Mouse (Mus musculus) urinary bladder, postnatal 14 days (tissue): Measurements from ENCODE around the gene Tnk1.

Source experiments
- DNase-seq: peaks from one replicate; pipeline ENCODE4 v3.0.0; 2021; ENCODE audit warnings: low spot score

The Tnk1 gene

DNA sequence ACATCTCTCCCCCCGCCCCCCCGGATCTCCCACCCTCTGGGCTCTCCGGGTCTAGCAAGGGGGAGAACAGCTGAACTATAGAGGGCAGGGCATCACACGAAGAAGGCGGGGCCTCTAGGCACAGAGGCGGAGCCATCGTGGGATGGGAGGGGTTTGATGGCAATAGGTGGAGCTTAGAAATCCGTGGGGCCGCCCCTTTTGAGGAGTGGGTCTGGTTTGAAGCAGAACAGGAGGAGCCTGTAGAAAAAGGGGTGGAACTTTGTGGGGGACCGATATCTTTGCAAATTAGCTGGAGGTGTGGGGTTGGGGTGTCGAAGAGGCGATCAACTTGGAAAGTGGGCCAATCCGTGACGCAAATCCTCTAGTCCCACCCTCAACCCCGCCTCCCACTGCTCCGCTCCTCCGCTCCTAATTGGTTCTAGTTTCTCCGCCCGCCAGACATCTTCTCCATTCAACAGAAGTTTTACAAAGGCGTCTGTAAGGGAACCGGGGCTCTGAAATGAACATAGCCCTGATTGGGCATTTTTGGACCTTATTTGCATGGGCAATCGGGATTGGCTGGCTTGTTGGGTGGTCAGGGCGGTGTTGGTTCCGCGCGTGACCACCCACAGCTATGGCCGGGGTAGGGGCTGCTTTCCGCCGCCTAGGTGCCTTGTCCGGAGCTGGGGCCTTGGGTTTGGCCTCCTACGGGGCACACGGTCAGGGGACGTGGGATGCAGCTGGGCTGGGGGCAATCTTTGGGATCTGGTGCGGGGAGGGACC is 20.4 kb downstream of the Tnk1 start, which contains the start of gene Tmem256:
Tmem256 (plus strand) TSS at position 563 of the 762 bp plus-strand sequence.
- peak; percentile 96 for DNase-seq

DNA sequence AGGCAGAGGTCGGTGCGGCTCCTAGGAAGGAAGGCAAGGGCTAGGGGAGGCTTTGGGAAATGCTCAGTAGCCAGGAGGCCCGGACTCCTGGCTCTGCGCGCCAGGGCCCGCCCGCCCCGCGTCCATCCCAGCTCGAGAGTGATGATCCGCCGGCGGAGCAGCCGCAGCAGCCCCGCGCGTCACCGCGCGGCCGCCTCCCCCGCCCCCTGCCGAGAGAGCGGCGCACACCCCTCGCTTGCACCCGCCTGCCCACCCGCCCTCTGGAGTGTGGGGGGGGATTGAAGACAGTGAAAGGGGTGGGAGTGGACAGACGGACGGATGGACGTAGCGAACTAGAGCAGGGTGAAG is 21.0 kb downstream of the Tnk1 start, which contains the start of gene Nlgn2:
Nlgn2 (minus strand) TSS at position 181 of the 348 bp plus-strand sequence.
- no peak for DNase-seq

DNA sequence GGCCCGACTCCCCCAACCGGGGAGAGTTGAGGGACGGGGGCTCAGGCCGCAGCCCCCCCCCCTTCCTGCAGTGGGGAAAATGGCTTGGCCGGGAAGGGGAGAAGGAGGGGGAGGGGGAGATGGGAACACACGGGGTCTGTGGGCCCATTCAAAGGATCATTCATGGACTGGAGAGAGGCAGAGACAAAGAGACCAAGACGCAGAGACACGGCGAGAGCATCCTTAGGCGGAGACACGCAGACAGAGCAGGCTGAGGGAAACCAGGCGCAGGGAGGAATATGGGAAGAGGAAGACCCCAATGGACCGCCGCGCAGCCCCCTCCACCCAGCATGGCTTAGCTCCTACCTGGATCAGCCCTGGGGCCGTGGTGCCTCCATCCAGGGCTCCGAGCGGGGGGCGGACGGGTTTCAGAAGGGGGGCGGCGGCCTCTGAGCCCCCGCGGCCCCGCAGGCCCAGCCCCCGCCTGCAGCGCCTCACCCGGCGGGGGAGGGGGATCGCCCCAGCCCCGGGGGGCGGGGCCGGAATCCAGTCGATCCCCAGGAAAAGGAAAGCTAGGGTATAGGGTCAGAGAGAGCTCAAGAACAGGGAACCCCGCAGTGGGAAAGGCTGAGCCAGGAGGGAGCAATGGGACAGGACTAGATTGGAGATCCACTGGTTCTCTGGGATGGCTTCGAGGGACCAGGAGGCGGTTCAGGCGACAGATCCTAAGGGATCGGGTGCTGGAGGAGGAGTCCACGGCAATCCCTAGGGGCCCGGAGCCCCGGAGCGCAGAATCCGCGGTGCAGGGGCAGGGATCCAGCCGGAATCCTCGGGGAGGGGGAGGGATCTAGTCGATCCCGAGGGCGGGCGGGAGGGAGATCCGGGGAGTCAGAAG is 21.6 kb downstream of the Tnk1 start:
- DNase-seq: peak; percentile 39

DNA sequence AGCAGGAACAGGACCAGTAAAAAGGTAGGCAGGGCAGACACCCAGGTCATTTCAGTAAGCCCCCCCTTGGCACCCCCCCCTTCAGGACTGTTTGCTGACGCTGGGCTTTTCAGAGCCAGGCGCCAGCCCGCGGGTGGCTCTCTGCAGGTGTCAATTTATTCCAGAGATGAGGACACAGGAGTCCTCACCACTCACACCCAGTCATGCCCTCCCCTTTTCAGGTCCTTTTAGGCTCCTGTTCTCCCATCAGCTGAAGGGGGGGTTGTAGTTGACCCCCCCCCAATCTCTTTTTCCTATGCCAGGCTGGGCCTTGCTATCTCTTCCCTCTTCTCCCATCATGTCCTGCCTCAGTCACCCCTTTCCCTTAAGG is 22.6 kb downstream of the Tnk1 start:
- no peak for DNase-seq

DNA sequence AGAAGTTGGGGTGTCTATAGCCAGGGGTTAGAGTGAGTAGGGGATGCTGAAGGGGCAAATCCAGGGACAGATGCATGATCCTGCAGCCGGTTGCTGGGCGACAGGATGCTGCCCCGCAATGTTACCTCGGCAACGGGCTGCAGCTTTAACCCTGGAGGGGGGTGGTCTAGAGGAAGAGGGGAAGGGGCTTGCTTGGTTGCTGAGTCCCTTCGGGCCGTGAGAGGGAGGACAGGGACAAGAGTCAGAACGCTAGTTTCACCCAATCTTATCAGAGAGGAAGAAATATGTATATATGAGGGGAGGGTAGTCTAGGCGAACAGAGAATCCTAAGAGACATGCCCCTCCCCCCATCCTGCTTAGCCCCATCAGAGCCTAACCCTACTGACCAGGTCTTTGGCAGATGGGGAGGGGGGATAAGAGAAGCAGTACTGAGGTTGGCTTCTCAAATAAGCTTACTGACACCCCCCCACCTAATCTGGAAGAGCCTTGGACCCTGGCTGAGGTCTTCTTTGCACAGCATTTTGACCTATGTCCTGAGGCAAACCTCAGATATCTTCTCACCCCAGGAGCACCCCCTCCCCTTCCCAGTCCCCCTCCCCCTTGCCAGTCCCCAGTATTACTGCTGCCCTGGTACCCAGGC is 23.1 kb downstream of the Tnk1 start:
- no peak for DNase-seq

DNA sequence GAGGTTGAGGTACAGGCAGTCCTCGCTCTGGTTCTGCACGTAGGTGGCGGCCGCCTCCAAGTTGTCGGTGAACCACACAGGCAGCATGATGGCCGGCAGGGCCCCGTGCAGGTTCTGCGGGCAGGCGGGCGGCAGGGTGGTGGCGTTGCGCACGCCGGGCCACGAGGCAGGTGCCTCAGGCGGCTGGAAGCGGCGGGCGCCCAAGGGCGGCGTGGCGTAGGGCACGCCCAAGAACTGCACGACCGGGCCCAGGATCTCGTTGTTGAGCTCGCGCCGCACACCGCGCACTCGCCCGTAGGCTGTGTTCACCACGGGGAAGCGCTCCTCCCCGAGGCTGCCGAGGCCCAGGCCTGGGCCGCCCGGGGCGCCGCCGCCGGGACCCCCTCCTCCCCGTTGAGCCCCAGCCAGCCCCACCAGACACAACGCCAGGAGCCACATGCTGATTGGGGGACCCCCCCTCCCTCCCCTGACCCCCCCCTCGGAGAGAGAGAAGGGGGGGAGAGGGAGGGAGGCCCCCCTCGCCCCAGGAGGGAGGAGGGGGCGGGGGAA is 24.5 kb downstream of the Tnk1 start:
- peak; percentile 50 for DNase-seq

DNA sequence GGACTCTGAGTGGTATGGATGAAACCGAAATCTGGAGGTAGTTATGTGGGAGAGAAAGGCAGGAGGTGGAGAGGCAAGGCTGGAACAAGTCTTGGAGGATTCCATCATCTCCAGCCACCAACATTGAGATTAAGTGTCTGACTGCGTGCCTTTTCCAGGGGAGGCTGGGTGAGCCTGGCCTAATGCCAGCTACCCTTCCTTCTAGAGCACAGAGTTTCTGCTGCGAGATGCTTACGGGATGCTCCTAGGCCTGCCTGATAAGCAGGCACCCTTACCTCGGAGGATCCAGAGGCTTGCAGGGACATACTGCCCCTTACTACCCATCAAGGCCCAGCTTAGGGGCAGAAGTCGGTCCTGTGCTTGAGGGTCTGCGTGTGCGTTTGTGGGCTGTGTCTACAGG is 25.0 kb downstream of the Tnk1 start:
- no peak for DNase-seq

DNA sequence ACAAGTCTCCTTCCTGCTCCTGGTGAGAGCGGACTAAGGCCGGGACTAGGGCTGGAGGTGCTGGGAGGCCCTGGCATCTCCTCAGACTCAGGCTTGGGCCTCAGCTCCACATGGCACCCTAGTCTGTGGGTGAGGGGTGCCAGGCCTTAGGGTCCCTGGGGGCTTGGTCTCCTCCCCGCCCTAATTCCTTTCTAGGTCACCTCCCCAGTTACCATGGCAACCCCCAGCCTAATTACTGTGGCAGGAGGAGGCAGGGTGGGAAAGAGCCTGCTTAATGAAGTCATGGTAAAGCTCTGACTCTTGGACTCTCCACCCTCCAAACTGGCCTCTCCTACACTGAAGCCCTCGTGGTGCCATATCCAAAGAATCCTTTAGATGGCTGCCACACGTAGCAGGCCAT is 29.7 kb downstream of the Tnk1 start:
- DNase-seq: no peak

DNA sequence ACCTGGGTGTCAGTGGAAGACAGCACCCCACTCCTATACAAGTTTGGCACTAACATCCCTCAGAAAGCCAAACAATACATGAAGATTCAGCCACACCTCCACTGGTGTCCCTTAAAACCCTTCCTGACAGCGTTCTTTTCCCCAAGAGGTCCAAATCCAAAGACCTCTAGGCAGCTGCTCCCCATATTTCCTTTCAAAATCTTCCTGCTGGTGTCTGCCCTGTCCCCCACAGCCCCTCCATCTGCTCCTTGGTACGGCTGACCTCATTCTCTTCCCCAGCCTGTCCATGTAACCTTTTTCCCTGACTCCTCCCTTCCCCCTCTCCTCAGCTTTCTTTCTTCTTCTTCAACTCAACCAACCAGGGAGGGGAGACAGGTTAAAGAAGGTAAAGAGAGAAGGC is 35.1 kb downstream of the Tnk1 start:
- DNase-seq: no peak

DNA sequence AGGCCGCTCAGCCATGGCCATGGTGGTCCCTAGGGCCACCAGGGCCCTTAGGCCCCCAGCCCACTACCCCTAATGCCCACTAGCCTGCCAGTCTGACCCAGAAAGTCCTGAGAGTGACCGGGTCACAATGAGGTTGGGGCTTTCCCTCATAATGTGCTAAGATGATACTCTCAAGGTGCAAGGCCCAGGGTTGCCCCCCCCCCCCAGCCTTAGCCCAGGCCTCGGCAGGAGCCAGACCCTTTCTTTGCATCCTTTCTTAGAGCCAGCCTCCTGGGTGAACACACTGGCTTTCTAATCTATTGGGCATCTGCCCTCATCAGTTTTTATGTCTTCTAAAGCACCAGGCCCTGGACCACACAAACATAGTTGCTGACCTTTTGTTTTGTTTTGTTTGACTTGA is 36.5 kb downstream of the Tnk1 start, which contains the start of gene Spem1:
Spem1 (minus strand) TSS at position 101 of the 400 bp plus-strand sequence.
- DNase-seq: no peak

DNA sequence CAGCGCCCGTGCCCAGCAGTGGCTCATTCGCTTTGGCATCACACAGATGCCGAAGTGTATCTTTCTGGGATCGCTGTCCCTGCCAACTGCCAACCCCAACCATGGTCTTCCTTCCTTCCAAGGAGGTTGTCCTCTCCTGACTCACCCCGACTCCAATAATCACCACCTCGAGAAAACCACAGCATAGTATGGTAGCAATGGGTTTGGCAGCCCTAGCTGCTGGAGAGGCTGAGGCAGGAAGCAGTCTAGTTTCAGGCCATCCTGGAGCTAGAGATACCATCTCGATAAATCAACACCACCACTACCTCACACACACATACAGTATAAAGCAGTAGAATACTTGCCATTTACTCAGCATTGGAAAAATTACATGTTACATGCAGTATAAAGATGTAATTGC is 39.7 kb downstream of the Tnk1 start:
- no peak for DNase-seq

DNA sequence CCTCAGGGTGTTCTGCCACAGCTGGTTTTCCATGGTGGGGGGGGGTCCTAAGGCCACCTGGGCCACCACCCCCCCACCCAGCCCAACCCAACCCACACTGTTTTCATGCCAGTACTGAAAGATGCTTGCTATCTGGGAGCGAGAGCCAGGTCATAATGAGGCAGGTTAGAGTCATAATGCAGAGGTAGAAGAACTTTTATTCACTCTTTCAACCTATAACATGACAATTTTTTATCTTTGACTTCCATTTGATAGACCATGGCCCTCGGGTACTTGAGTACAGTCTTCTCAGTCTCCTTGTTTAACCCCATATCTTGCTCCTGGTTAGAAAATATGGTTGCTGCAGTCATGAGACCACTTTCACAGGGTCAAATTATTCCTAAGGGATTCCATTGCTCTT is 40.2 kb downstream of the Tnk1 start, which contains the start of gene Spem2:
Spem2 (minus strand) TSS at position 101 of the 400 bp plus-strand sequence.
- DNase-seq: no peak

DNA sequence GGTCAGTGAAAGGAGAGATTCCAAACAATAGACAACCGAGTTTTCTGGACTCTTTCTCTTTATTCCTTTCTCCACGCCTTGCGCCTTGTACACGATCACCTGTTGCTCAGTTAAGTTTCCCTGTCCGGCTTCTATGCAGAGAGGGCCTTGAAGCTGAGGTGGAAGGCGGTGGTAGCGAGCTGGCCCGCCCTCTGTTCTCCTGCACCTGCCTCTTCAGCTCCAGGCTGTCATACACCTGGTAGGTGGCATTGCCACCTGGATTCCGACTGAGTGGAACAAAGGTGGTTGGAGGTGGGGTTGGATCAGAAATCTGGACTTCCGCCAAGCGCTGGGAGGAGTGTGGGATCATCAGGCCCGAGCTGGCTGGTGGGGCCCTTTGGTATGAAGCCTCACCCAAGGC is 42.0 kb downstream of the Tnk1 start:
- DNase-seq: no peak

DNA sequence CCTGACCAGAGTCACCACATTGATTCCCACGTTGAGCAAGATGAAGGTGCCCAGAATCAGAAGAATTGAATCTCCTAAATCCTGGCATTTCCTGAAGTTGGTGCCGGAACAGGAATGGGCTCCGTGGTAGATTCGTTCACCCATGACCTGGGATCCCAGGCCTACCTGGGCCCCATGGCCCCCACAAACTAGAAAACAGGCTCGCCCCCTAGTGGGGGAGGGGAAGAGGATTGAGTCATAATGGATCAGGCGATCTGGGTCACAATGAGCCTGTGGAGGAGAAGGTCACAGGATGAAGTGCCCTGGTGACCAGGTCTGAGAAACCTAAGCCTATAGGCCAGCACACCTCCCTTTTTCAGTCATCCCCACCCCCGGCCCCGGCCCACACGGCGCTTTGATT is 43.4 kb downstream of the Tnk1 start, which contains the start of gene Gm39566:
Gm39566 (minus strand) TSS at position 144 of the 400 bp plus-strand sequence.
- DNase-seq: no peak

DNA sequence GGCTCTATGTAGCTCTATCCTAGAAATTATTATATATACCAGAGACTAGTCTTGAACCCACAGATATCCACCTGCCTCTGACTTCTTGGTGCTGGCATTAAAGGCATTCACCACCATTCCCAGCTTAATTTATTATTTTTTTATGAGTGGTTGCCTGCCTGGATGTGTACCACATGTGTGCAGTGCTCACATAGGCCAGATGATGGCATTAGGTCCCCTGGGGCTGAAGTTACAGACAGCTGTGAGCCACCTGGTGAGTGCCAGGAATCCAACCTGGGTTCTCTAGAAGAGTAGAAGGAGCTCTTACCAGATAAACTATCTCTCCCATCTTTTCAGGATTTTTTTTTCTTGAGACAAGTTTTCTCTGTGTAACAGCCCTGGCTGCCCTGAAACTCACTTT is 48.2 kb downstream of the Tnk1 start:
- no peak for DNase-seq

DNA sequence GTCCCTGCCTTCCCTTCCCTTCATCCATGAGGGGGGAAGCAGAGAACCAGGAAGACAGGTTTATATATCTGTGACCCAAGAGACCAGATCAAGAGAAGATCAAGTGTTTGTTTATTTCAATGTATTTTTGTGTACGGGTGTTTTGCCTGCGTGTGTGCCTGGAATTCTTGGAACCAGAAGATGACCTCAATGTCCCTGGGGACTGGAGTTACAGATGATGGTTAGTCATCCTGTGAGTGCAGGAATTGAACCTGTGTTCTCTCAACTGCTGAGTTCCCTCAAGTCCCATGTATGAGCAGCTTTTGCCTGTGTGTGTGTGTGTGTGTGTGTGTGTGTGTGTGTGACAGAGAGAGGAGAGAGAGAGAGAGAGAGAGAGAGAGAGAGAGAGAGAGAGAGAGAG is 50.9 kb downstream of the Tnk1 start:
- no peak for DNase-seq

DNA sequence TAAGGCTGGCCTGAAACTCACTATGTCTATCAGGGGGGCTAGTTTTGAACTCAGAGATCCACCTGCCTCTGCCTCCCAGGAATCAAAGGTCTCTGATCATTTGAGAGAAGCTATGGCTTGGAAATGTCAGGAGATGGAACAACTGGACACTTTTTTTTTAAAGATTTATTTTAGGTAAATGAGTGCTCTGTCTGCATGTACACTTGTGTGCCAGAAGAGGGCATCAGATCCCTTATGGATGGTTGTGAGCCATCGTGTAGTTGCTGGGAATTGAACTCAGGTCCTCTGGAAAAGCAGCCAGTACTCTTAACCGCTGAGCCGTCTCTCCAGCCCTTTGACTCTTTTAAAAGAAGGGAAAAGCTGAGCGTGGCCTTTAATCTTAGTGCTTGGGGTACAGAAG is 52.2 kb downstream of the Tnk1 start:
- DNase-seq: no peak

DNA sequence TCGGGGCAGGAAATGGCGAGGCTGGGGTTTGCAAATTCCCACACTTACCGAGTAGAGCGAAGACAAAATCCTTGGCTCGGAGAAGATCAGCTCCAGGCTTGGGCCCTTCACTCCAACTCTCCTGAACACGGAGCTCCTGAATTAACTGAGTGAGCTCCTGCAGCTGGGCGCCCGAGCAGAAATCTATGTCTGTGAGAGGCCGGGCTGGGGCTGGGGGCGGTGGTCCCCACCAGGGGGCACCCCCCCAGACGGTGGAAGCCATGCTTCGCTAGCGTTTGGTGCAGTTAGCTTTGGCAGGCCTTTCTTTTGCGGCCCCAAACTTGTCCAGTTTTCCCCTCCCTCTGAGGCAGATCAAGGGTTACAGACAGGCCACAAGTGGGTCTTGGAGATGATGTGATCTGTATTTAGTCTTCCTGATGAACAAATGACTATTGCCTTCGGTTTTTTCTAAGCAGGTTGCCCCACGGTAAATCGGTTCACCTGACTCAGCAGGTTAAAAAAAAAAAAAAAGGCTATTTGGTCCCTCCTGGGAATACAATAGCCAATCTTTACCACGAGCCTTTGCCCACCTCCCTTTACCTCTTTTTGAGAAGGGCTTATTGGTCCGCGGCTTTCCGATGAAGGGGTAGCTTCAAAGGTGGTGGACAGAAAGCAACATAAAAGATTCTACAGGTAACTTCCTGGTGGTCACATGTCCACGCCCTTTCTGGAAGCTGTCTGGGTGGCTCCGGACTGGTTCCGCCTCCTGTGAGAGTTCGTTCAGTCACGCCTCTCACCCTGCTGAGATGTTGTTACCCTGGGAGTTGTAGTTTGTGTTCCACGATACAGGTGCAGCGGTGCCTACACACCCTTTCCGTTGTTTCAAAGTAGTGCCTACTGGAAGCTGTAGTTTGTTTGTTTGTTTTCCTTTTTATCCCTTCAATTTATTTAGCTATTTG is 53.3 kb downstream of the Tnk1 start, which contains the start of gene Tmem102:
Tmem102 (minus strand) TSS at position 653 of the 938 bp plus-strand sequence.
- peak; percentile 80 for DNase-seq

DNA sequence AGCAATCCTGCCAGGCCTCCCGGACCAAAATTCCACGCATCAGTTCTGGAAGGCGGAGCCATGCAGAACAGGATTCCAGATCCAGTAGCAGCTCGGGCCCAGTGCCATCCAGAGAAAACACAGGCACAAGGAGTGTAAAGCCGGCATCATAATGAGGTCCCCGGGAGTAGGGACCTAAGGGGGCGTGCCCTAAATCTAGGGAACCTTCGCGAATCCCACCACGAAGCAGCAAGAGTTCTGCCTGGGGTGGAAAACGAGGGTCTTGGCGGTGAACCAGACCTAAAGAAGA is 53.9 kb downstream of the Tnk1 start:
- DNase-seq: peak; percentile 42

DNA sequence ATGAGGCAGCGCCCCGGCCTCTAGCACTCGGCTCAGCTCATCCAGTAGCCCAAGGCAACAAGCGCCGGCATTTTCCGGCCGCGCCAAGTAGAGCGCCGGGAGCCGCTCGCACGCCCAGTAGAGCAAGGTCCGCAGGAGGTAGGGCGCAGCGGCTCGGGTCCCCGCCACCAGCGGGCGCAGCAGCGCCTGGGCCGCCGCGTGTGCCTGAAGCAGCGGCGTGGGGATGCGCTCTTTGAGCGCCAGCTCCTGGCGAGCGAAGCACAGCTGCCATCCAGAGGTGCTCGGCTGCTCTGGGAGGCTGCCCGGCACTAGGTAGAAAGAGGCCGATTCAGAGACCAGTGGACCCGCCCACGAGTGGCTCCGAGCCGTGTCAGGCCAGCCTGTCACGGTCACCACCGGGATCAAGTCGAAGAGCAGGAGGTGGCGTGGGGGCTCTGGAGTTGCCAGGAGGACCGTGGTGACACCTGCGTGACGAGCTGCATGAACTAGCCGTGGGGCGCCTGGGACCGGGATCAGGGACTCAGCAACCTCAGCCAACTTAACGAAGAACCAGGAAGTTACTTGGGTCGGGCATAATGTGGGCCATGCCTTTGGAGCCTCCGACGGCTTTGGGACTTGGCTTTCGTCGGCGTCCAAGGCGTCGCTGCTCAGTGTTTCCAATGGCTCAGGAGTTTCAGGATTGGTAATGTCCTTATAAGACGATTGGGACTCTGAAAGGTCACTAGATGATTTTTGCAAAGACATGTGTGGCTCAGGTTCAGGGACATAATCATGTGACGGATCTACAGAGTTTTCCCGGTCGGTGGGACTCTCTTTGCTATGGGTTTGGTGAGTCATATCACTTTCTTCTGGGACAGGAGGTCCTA is 54.5 kb downstream of the Tnk1 start:
- peak; percentile 71 for DNase-seq
